Mouse (Mus musculus) cortical plate, adult 2 months (tissue): ENCODE measurements at regions not wholly inside any gene's neighbourhood (a gene's known extent, or its start where the extent isn't known, plus 50 kb on each side); places are given as distances from the start of the nearest gene placed in this dataset.

Experiments used
- CTCF ChIP-seq: fragments of 200-500 bp; IDR thresholded peaks from 2 replicates; pipeline ENCODE4 v1.5.1; 2011; ENCODE audit warnings: mild to moderate bottlenecking, control low read depth, low read length; ENCODE audit not compliant: insufficient read depth; ENCODE audit errors: extremely low read depth
- POLR2A ChIP-seq: fragments of 200-500 bp; IDR thresholded peaks from 2 replicates; pipeline ENCODE4 v1.6.1; 2011; ENCODE audit warnings: mild to moderate bottlenecking, low read length, control low read depth; ENCODE audit not compliant: insufficient read depth; ENCODE audit errors: extremely low read depth

GRCm38 (mm10) chr1:90279066-90279839 is 75.5 kb downstream of the Ackr3 start:
- TF ChIP-seq CTCF, result no peak
- TF ChIP-seq POLR2A, result no peak
